Mouse (Mus musculus): ENCODE results near the gene Tgm5.
"Not testable (repeated sequence)": the region's sequence is repeated elsewhere in the genome, so short reads cannot be mapped to it uniquely, and the experiment has no call there.

Tgm5 gene

GRCm38 (mm10) chr2:121085480-121086185 lies at the start of gene Tgm5:
TSS of gene Tgm5 (minus strand) at chr2:121085841.
- CTCF ChIA-PET = no interaction called here

GRCm38 (mm10) chr2:121132822-121133221 lies 47.2 kb upstream of the Tgm5 start:
- CTCF ChIA-PET = no interaction called here

- CTCF ChIA-PET = no interaction called here
Measured at GRCm38 (mm10) chr2:121128865-121129620, 43.4 kb upstream of the Tgm5 start.

- CTCF ChIA-PET = interaction anchor here (0.6 kb wide), 1 partner anchor 1829 kb away, joined by 3 read pairs; no protein-coding TSS in a partner anchor
Measured at GRCm38 (mm10) chr2:121127536-121127935, 41.9 kb upstream of the Tgm5 start.

GRCm38 (mm10) chr2:121126302-121126701 lies 40.7 kb upstream of the Tgm5 start:
- CTCF ChIA-PET = not testable (repeated sequence)

GRCm38 (mm10) chr2:121119260-121119659 lies 33.6 kb upstream of the Tgm5 start:
- CTCF ChIA-PET = no interaction called here

- CTCF ChIA-PET = no interaction called here
Measured at GRCm38 (mm10) chr2:121115418-121115817, 29.8 kb upstream of the Tgm5 start.

- CTCF ChIA-PET = no interaction called here
Measured at GRCm38 (mm10) chr2:121109695-121110094, 24.1 kb upstream of the Tgm5 start, which contains the start of gene Tgm7. TSS of gene Tgm7 (minus strand) at chr2:121109795.

DNA sequence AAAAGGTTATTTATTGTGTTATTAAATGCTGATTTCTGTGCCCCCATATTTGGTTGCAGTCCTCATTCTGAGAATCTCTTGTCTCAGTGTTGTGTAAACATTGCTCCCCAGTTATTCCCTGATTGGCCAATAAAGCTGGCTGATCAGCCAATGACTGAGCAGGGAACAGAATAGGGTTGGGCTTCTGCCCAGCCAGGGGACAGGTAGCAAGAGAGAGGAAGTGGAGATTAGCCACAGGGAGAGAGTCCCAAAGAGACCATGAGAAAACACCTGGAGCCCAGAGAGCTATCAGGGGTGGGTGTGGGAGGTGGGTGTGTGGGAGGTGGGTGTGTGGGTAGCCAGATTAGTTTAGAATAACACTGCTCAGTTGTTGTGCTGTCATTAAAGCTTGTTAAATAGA lies 20.3 kb upstream of the Tgm5 start:
- CTCF ChIA-PET = no interaction called here

GRCm38 (mm10) chr2:121102051-121102450 lies 16.4 kb upstream of the Tgm5 start:
- CTCF ChIA-PET = interaction anchor here (0.6 kb wide), 1 partner anchor 152 kb away, joined by 3 read pairs; no protein-coding TSS in a partner anchor

GRCm38 (mm10) chr2:121089751-121090150 lies 4.1 kb upstream of the Tgm5 start:
- CTCF ChIA-PET = no interaction called here

GRCm38 (mm10) chr2:121088507-121088906 lies 2.9 kb upstream of the Tgm5 start:
- CTCF ChIA-PET = no interaction called here

GRCm38 (mm10) chr2:121082626-121083025 lies 3.0 kb downstream of the Tgm5 start:
- CTCF ChIA-PET = no interaction called here

- CTCF ChIA-PET = no interaction called here
Measured at GRCm38 (mm10) chr2:121074747-121075146, 10.9 kb downstream of the Tgm5 start.

GRCm38 (mm10) chr2:121071871-121072270 lies 13.8 kb downstream of the Tgm5 start:
- CTCF ChIA-PET = no interaction called here

DNA sequence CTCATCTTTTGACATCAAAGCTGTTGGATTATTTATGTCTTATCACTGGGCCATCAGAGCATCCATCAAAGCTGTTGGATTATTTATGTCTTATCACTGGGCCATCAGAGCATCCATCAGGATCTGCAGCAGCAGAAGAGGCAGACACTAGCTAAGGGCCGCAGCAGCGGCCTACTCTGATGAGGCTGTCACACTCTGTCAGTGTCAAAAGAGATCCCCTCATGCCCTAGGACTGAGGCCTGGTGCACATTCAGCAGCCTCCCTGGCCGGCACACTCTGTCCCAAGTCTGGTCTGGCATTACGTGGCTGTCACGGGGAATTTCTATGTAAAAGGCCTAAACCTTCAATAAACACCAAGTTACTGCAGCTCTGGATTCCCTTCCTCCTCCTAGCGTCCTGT lies 16.1 kb downstream of the Tgm5 start:
- CTCF ChIA-PET = no interaction called here

GRCm38 (mm10) chr2:121067116-121067515 lies 18.5 kb downstream of the Tgm5 start:
- CTCF ChIA-PET = interaction anchor here (0.6 kb wide), 1 partner anchor 1428 kb away, joined by 7 read pairs; no protein-coding TSS in a partner anchor

- CTCF ChIA-PET = no interaction called here
Measured at GRCm38 (mm10) chr2:121061315-121061714, 24.3 kb downstream of the Tgm5 start.

GRCm38 (mm10) chr2:121057997-121058396 lies 27.6 kb downstream of the Tgm5 start:
- CTCF ChIA-PET = no interaction called here

DNA sequence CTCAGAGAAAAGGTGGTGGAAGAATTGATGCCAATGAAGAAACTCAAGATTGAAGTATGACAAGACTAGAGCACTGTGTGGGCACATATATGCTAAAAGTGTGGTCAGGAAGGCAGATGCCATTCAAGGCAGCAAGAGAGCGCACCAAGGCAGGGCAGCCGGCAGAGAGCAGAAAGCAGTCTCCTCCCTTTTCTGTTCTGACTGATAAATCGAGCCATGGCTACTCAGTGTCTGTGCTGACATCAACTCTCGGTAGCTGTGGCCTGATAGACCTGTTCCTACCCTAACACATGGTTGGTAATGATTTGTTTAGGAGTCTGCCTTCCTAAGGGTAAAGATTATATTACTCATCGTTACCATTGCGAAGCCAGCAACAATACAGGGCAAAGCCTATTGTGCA lies 29.7 kb downstream of the Tgm5 start:
- CTCF ChIA-PET = no interaction called here

GRCm38 (mm10) chr2:121054060-121054459 lies 31.6 kb downstream of the Tgm5 start:
- CTCF ChIA-PET = interaction anchor here (0.7 kb wide), 1 partner anchor 71 kb away, joined by 4 read pairs; no protein-coding TSS in a partner anchor

GRCm38 (mm10) chr2:121052176-121052575 lies 33.5 kb downstream of the Tgm5 start:
- CTCF ChIA-PET = no interaction called here

DNA sequence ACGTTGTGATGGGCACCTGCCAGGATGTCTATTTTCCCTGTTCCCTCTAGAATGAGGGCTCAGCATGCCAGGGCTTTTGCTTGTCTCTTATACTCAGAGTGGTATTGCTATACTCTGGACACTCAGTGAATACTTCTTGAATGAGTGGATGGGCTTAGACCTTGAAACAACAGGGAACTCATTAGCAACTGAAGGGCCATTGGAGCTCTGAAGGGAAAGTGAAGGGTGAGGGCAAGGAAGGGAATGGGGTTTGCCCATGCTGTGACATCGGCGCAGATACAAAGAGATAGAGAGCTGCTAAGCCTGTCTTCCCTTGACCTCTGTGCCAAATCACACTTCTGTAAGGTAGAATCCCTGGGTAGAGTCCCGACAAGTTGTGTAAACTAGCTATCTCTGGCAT lies 40.0 kb downstream of the Tgm5 start:
- CTCF ChIA-PET = no interaction called here
